Mouse (Mus musculus): ENCODE data around the gene Myt1. TPM values are rescaled to one million over a fixed set of nuclear protein-coding genes. Genes with fewer than 3 reads are reported as not detected.

The Myt1 gene
- total RNA-seq (2015; ENCODE audit: low replicate concordance) (not detected in 2 replicates), total RNA-seq (2017; ENCODE audit: low replicate concordance) (not detected in 2 replicates)

DNA sequence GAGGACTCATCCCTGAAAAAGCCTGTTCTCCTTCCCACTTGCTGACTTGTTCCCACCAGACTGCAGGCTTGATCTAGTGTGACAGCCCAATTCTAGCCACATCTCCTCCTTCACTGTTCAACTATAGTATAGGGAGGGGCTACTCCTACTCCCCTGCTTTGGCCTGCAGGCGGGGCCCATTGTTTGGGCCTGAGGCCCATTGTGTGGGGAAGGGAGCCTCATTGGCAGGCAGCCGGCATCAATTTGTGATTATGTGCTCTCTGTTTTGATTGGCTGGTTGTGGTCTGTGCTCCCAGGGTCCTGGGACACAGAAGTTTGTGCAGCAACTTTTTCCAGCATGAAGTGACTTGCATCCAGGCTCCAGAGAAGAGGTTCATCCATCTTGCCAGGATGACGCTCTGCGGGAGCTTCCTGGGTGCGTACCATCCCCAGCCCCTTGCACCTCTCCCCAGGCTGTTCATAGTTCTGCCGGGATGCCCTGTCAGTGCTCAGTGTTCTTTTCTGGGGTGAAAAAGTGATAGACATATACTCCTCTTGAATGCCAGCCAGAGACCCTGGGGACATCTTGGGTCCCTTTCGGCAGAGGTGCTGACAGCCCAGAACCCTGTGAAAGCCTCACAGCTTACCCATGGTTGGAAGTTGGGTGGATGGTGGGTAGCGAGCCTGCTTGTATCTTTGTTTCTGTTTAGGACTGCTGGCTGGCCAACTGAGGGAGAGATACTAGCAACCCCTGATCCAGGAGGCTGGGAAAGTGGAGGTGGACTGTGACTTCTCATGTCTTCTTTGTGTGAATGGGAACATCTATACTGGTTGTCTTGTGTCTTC lies at the start of gene Myt1:
Gene Myt1, plus strand, starts transcription at position 327 of the 825 bp plus-strand sequence.
- ATAC-seq (replicated peaks; ENCODE audit: low FRiP score, poor library complexity, severe bottlenecking), result no peak

DNA sequence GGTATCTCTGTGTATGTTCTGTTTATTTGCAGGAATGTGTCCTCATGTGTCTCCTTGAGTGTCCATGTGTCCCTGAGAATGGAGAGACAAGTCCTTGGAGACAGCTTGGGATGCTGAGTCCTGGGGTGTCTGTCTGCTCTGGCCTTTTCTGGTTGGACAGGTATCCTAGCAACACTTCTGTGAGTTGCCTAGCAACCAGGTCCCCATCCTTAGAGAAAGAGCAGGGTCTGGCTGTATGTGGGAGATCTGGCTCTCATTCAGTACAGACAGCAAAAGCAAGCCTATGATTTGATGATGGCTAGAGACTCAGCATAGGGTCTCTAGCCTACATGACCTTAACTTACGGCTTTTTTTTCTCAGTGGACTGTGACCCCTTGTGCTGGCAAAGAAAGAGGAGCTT lies 49.4 kb upstream of the Myt1 start:
- ATAC-seq (replicated peaks; ENCODE audit: low FRiP score, poor library complexity, severe bottlenecking), result no peak

DNA sequence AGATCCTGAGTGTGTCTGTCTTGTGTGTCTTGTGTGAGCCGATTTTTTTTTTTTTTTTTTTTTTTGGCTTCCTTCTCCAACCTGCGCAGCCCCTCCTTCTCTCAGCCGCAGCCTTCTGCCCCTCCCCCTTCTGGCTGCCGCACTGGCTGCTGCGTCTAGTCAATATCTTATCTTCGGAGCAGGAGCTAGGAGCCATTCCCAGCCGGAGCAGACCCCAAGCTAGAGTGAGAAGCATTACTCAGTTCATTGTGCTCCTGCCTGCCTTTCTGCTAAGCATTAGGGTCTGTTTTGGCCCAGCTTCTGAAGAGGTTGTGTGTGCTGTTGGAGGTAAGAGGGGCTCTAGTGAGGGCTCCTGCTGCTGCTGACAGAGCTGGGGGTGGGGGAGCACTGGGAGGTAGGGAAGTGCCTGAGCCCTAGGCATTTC lies 48.2 kb upstream of the Myt1 start, which contains the start of gene Oprl1:
Gene Oprl1, plus strand, starts transcription at position 114 of the 424 bp plus-strand sequence.
- ATAC-seq (replicated peaks; ENCODE audit: low FRiP score, poor library complexity, severe bottlenecking), result no peak

DNA sequence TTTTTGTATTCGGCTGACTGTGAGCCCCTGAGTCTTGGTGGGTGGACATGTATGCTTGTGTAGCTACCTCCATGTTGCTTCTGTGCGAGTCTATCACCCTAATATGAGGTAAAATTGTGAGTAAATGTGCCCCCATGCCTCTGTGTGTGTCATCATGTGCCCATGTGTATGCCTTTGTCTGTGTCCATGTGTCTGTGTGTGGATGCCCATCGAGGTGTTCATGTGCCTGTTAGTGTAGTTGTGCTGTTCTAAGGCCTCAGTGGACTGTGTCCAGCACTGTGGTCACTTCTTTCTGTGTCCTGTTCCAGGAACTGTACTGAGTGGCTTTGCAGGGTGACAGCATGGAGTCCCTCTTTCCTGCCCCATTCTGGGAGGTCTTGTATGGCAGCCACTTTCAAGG lies 47.8 kb upstream of the Myt1 start:
- no peak for ATAC-seq (replicated peaks; ENCODE audit: low FRiP score, poor library complexity, severe bottlenecking)

DNA sequence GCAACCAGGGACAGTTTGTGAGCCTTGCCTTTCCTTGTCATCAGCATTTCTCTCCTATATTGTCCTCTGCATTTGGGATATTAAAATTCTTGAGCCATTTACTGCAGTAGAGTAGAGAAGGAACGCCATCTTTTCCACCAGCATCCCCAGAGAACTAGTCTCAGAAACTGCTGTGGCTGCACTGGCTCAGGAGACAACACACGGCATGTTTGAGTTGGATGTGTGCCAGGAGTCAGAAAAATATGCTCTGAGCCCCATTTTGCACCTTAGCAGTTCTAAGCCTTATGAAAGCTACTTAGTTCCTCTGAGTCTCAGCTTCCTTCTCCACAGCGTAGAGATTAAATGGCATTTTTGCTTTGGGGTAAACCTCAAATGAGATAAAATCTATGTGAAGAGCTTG lies 46.1 kb upstream of the Myt1 start:
- ATAC-seq (replicated peaks; ENCODE audit: low FRiP score, poor library complexity, severe bottlenecking), result no peak

DNA sequence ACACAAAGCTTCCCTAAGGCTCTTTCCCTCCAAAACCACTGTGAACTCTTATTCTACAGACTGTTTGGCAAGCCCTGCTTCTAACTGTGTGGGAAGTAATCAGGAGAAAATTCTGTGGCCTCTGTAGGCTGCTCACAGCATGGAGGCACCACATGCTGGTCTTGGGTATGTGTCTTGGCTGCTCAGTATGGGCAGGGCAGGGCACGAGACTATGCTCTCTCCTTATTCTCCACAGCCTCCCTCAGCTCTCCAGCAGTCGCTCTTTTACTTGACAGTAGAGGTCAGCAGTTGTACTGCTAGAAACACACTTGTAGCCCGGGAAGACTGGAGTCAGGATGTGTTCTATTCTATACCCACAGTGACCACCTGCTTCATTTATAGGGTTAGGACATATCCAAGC lies 43.1 kb upstream of the Myt1 start:
- no peak for ATAC-seq (replicated peaks; ENCODE audit: low FRiP score, poor library complexity, severe bottlenecking)

DNA sequence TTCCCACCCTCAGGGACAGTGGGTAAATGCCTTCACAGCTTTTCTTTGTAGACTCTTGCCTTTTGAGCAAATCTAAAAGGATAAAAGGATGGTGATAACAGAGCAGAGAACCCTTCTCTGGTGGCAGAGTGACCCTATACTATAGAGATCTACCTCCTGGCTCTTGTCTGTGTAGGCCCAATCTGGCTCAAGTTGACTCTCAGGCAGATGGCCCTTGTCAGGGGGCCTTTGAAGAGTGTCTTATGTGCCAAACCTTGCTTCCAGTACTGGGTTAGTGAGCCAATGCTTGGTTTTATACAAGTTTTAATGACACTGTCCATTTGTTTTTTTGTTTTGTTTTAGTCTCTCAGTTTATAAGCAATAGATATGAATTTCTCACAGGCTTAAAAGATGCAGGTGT lies 41.9 kb upstream of the Myt1 start:
- ATAC-seq (replicated peaks; ENCODE audit: low FRiP score, poor library complexity, severe bottlenecking), result no peak

DNA sequence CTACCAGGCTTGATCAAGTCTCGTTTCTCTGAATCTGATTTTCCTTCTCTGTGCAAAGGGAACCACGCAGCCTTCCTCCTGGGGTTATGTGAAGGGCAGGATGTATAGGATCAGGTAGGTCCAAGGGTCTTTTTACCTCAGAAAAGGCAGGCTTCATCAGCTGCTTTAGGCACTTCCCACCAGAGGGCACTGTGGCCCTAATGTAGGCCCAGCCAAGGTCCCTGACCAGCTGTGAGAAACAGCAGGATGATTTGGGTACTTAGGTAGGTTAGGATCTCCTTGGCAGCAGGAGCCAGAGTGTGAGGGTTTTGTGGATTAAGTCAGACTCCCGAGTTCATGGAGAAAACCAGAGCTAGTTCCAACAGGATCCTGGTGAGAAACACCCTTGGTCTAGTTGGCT lies 40.9 kb upstream of the Myt1 start:
- no peak for ATAC-seq (replicated peaks; ENCODE audit: low FRiP score, poor library complexity, severe bottlenecking)

DNA sequence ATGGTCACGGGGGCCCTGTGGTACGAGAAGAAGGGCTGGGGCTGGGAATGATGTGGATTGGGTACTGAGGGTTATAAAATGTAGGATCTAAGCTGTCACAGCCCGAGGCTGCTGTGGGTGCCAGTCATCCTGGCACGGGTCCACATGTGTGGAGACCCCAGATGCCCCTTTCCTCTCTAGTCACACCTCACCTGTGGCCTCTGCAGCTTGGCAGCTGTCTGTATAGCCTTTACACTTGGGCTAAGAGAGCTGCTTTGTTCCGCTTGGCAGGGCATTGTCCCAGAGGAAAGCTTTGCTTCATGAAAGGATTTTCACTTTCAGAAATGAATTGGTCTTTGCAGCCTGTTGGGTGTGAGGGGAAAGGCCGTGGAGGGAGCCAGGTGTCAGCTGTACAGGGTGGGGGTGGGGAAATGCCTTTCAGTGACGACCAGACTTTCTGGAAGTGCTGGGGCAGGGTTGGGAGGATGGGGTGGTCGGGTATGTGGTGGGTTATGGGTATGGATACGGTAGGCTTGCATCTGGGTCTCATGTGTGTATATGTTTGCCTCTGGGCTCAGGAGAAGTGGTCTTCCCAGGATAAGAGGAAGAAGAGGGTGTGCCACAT lies 35.4 kb upstream of the Myt1 start:
- ATAC-seq (replicated peaks; ENCODE audit: low FRiP score, poor library complexity, severe bottlenecking), result no peak

DNA sequence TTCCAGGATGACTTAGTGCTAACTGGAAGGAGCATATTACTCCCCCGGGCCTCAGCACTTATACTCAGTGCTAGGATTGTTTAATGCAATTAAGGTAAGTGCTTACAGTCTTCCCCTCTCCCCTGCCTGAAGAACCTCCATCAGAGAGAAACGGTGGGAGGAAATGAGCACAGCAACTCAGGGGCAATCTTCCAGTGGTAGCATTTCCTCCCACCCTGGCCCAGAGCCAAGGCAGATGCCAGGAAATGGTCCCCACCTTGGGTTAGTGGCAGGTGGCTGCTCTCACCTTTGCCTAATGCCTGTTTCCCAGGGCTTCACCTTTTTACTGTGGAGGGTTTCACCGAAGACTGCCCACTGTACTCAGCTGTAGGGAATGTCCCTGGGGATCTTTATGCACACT lies 33.1 kb upstream of the Myt1 start:
- no peak for ATAC-seq (replicated peaks; ENCODE audit: low FRiP score, poor library complexity, severe bottlenecking)

DNA sequence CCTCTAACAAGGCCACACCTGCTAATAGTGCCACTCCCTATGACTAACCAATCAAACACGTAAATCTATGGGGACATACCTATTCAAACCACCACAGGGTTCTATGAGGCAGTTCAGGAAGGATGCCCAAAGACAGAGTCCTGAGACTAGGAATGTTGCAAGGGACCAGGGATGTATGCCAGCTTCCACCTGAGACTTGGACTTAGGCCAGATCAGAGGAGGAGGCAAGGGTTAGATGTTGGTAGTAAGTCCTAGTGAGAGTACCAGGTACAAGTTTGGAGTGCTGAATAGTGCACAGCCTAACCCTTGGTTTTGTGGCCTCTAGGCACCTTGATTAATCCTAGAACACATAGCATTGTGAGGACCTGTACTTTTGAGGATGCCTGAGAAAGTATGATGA lies 10.5 kb upstream of the Myt1 start:
- no peak for ATAC-seq (replicated peaks; ENCODE audit: low FRiP score, poor library complexity, severe bottlenecking)

DNA sequence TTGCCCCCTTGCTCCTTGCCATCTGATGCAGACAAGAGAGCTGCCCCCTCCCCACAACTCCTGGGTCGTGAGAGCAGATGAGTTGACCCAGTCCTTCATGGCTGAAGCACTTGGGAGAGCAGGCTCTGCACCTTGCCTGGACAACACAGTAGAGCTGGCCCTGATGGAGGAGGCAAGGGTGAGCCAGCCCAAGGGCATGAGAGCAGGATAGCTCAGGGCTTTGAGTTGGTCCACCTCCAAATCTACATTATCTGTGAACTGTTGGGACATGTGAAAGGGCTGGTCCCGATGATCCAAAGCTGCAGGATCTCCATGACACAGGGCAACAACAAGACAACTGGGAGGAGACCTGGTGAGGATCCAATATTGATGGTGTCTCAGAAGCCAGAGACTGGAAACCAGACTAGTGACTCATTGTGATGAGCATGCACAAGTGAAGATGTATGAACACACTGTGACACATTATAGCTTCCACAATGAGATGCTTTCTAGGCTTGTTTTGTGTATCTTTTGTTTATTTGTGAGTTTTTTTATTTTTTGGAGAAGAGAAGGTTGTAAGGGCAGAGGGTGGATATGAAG lies 4.9 kb upstream of the Myt1 start:
- ATAC-seq (replicated peaks; ENCODE audit: low FRiP score, poor library complexity, severe bottlenecking), result no peak

DNA sequence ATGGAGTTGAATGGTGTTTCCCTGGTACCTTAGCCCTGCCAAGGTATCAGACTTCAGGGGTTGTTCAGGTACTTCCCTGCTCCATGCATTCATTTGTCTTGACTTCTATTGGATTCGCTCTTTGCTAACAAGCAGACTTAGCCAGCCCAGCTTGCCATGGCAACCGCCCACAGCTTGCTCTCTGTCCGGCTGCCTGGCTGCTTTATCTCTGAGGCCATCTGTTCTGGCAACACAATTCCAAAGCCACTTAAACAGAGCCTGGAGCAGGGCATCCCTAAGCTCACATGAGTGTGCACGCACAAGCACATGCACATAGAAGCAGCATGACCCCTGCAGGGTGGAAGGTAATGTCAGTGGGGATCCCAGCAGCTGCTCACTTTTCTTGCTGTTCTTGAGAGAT lies 4.1 kb upstream of the Myt1 start:
- ATAC-seq (replicated peaks; ENCODE audit: low FRiP score, poor library complexity, severe bottlenecking), result no peak

DNA sequence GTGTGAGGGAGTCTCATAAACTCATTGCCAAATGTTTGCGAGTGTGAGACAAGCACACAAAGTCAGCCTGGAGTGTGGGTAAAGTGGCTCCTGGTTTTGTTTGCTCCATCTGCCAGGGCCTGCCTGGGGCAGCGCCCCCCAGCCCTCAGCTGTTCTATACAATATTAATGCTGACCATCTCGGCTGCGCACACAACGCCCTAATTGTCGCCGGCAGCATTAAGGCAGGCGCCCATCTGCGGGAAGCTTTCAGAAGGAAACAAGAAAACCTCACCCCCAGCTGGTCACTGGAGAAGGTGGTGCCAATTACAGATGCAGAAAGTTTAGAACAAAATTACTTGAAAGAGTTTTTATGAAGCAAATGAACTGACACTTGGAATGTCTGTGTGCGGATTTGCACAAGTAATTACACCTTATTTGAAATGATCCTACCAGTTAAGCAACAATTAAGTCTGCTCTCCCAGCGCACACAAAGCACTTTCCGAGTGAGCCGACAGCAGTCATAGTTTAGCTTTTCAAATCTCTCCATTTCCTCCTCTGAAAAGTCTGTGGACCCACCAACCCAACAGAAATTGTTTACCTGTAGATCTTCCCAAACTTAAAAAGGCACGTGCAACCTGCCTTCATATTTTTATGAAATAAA lies 875 bp downstream of the Myt1 start:
- no peak for ATAC-seq (replicated peaks; ENCODE audit: low FRiP score, poor library complexity, severe bottlenecking)

DNA sequence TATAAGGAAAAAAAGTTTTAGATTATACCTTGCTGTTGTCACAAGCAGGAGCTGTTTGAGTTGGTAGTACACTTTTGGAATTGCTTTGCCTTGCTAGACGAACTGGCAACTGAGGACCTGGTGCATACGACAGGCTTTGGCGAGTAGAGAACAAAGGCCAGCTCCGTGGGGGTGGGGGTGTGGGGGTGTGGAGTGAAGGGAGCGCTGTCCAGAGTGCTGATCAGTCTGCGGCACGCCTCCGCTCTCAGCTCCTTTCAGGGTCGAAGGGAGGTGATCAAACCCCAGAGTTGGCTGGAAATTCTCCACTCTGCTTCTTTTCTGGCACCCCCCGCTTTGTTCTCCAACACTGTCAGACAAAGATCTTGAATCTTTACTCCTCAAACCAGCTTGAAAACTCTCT lies 1.5 kb downstream of the Myt1 start:
- ATAC-seq (replicated peaks; ENCODE audit: low FRiP score, poor library complexity, severe bottlenecking), result no peak

DNA sequence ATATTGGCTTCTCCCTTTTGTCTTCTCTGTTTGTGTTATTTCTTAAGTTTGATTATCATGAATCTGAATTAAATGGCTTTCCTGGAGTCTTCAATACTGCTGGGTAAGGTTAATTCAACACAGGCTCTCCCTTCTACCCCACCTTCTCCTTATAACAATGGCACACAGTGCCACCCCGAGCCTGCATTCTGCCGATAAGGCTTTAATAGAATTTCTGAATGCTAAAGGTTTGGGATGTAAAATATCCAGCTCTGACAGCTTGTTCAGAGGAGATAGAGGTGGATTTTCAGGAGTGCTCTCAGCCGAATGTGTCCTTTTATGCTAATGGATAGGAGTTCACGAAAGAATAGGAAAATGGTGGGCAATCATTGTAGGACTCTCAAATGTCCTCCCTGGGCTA lies 2.1 kb downstream of the Myt1 start:
- ATAC-seq (replicated peaks; ENCODE audit: low FRiP score, poor library complexity, severe bottlenecking), result no peak

DNA sequence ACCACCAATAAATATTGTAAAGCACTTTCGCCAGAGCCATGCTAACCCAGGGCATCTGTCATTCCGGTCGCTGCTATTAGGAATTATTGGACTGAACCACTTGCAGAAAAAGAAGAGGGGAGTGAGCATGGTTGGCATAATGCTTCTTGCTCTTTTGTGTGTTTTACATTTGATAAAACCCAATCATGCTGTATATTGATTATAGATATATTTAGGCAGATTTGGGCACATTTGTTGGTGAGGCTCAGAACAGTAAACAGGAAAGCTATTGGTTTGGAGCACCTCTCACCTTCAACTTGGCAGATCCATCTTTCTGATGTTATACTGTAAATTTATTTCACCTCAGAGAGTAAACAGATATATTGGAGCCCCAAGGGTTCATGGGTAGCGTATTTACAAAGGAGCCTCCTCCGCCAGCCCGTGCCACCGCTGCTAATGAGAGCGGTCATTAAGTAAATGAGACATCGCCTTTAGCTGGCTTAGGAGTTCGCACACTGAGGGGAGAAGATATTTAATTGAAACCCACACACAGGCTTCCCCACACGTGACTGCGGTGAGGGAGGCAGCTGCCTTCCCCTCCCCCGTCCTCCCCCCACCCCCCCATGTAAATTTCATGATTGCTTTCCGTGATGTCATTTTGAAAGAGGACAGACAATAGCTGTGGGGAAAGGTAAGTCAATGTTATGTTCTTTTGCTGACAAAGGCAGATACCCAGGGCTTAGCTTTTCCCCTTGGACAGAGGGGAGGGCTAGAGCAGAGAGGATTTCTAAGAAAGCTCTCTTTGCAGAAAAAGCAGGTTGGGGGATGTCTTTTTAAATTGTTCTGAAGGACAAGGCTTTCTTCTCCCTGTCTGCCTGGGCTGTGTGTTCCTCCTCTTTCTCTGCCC lies 3.8 kb downstream of the Myt1 start:
- no peak for ATAC-seq (replicated peaks; ENCODE audit: low FRiP score, poor library complexity, severe bottlenecking)

DNA sequence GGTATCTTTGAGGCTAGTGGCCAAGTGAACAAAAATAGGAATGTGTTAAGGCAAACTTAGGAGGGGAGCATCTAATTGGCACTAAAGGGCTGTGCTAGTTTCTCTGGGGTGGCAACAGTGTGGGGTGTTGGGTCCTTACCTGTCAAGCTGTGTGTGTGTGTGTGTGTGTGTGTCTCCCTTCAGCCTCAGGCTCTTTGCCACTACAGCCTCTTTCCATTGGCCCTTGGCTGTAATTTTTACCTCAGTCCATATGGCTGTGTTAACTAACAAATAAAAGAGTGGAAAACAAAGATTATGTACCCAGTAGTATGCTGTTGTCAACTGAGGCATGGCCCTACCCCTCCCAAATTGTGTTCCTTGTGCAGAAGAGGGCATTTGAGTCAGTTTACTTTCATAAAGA lies 5.3 kb downstream of the Myt1 start:
- ATAC-seq (replicated peaks; ENCODE audit: low FRiP score, poor library complexity, severe bottlenecking), result no peak

DNA sequence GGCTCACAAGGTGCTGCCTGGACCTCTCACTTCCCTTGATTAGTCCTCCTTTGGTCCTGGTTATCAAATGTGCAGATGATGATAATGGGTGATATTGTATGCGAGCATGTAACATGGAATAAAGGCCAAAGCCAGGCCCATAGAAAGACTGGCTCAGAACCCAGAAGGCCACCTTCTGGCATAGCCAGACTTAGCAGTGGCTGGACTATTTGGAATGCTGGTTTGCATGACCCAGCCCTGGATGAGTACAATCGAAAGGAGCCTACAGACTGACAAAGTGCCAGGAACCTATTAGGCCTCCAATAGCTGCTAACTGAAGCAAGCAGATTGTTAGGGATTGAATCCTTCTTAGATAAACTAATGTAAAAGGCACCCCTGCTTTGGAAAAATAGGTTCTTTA lies 6.3 kb downstream of the Myt1 start:
- ATAC-seq (replicated peaks; ENCODE audit: low FRiP score, poor library complexity, severe bottlenecking), result no peak

DNA sequence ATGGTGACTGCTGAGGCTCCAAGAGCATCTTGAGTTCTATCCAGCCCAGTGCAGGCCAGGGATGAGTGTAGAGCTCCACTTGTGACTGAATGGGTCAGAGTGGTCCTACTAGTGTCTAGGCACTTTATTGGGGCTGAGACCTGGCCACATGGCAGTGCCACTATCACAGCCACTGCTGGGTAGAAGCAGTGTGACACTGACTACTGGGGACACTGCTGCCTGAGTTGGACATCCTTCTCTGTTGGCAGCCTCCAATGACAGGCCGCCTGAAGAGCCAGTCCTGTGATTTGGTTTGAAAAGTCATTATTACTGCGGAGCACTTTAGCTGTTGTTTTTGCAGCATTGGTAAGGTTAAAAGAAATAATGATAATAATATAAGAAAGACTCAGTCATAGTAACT lies 10.1 kb downstream of the Myt1 start:
- no peak for ATAC-seq (replicated peaks; ENCODE audit: low FRiP score, poor library complexity, severe bottlenecking)
